25 mouse cellular contexts compared by ENCODE assay signal in the genomic region with DNA sequence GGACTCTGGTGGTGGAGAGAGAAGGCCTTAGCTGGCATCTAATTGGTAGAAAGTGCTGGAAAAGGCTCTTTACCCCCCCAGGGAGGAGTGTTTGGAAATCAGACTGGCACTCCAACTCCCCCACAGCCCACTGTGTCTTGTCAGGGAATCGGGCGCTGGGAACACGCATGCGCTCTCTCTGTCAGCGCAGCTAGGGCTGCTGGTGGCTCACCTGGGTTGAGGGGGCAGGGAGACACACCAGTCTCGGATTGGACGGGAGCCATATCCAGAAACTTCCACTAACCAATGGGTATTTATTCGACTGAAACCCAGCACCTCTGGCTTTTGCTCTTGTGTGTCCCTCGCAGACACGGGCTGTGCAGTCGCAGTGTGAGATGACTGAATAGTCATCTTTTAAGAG.
"Had no signal": no experiment of that assay in that cellular context is flagged by ENCODE, and none has a peak within 500 bp of the region (broad histone marks: within the 10 kb centered on the region; RNA-seq: fewer than 3 reads in every experiment).

No protein-coding gene starts in this region.

- H3K4me2 ChIP-seq: limb, embryonic 12.5 days; limb, embryonic 15.5 days; liver, embryonic 11.5 days; lung, embryonic 14.5 days; midbrain, embryonic 13.5 days; neural tube, embryonic 12.5 days; neural tube, embryonic 15.5 days had no signal

- H3K9ac ChIP-seq: limb, embryonic 12.5 days; limb, embryonic 15.5 days; liver, embryonic 14.5 days; liver, postnatal 0 days; lung, embryonic 14.5 days; midbrain, embryonic 13.5 days; neural tube, embryonic 12.5 days; neural tube, embryonic 15.5 days had no signal

- H3K9me3 ChIP-seq: limb, embryonic 15.5 days; midbrain, embryonic 13.5 days; neural tube, embryonic 12.5 days; neural tube, embryonic 15.5 days had no signal

- H3K27me3 ChIP-seq: limb, embryonic 12.5 days; limb, embryonic 15.5 days; midbrain, embryonic 13.5 days; neural tube, embryonic 12.5 days; neural tube, embryonic 15.5 days had no signal

- H3K4me1 ChIP-seq: neural tube, embryonic 15.5 days had no signal

- ATAC-seq: liver, postnatal 0 days; lung, postnatal 0 days; midbrain, embryonic 16.5 days had no signal

- DNase-seq: kidney, adult 18-20 months; kidney, adult 9 months; kidney, postnatal 10 days; kidney, postnatal 36 days; layer of hippocampus, postnatal 36 days; liver, postnatal 0 days; lung, embryonic 14.5 days; right cerebral cortex, adult 18-20 months; right cerebral cortex, postnatal 14 days; right cerebral cortex, postnatal 4 days; thymus, adult 2 months; thymus, postnatal 14 days; thymus, postnatal 4 days had no signal

- H3K27ac ChIP-seq: left cerebral cortex, adult 2 months; limb, embryonic 12.5 days; limb, embryonic 15.5 days; liver, embryonic 14.5 days; macrophage; midbrain, embryonic 13.5 days; neural tube, embryonic 12.5 days; neural tube, embryonic 15.5 days; stomach, postnatal 0 days had no signal

- H3K4me3 ChIP-seq: left cerebral cortex, adult 2 months; limb, embryonic 12.5 days; limb, embryonic 15.5 days; midbrain, embryonic 13.5 days; neural tube, embryonic 12.5 days; neural tube, embryonic 15.5 days had no signal
